Comparison of ENCODE assay signal across 24 mouse cellular contexts in the genomic region with DNA sequence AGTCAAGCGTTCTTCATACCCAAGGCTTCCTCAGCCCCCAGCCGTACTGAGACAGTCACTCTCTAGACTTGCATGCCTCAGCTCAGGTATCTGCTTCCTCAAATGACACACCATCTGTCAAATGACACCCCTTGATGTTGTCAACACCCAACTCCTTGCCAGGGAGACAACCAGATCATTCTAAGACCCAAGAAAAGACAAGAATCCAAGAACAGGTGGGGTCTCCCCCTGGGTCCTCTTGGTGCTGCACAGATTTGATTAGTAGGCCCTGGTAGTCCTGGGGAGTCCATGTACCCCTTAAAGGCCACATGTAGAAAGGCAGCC.
"Had no signal": no experiment of that assay in that cellular context is flagged by ENCODE, and none has a peak within 500 bp of the region (broad histone marks: within the 10 kb centered on the region; RNA-seq: fewer than 3 reads in every experiment).

No protein-coding gene starts in this region.

- H3K36me3 ChIP-seq: limb, embryonic 12.5 days; limb, embryonic 15.5 days; midbrain, embryonic 12.5 days; midbrain, embryonic 15.5 days; neural tube, embryonic 12.5 days; neural tube, embryonic 15.5 days had no signal

- H3K9ac ChIP-seq: limb, embryonic 12.5 days; limb, embryonic 15.5 days; liver, embryonic 14.5 days; liver, postnatal 0 days; lung, embryonic 14.5 days; midbrain, embryonic 12.5 days; midbrain, embryonic 15.5 days; neural tube, embryonic 12.5 days; neural tube, embryonic 15.5 days had no signal

- H3K9me3 ChIP-seq: limb, embryonic 15.5 days; midbrain, embryonic 15.5 days had no signal

- H3K27me3 ChIP-seq: limb, embryonic 15.5 days; midbrain, embryonic 12.5 days; midbrain, embryonic 15.5 days; neural tube, embryonic 12.5 days had no signal

- H3K27ac ChIP-seq: limb, embryonic 12.5 days; limb, embryonic 15.5 days; liver, embryonic 14.5 days; midbrain, embryonic 12.5 days; midbrain, embryonic 15.5 days; neural tube, embryonic 12.5 days; neural tube, embryonic 15.5 days; stomach, postnatal 0 days had no signal

- ATAC-seq: intestine, embryonic 16.5 days; liver, postnatal 0 days; lung, postnatal 0 days; midbrain, embryonic 15.5 days had no signal

- DNase-seq: kidney, adult 18-20 months; kidney, adult 9 months; kidney, postnatal 14 days; left cerebral cortex, postnatal 4 days; liver, postnatal 0 days; lung, embryonic 14.5 days; lung, postnatal 36 days; retina, postnatal 1 day; right cerebral cortex, postnatal 25 days; spleen, adult 18-20 months; thymus, adult 2 months; thymus, postnatal 14 days; thymus, postnatal 4 days had no signal

- H3K4me3 ChIP-seq: limb, embryonic 12.5 days; limb, embryonic 15.5 days; midbrain, embryonic 12.5 days; midbrain, embryonic 15.5 days; neural tube, embryonic 12.5 days; neural tube, embryonic 15.5 days had no signal

- H3K4me2 ChIP-seq: limb, embryonic 12.5 days; limb, embryonic 15.5 days; liver, embryonic 11.5 days; lung, embryonic 14.5 days; midbrain, embryonic 12.5 days; midbrain, embryonic 15.5 days; neural tube, embryonic 12.5 days; neural tube, embryonic 15.5 days had no signal
